Mouse (Mus musculus) embryo, embryonic 10.5 days (tissue): ENCODE results near the gene Pgrmc2.

ENCODE experiments used
- DNase-seq: peaks from one replicate; pipeline ENCODE4 v3.0.0-alpha.2; 2015; ENCODE audit warnings: low spot score

The Pgrmc2 gene

GRCm38 (mm10) chr3:41082885-41083789 is at the start of gene Pgrmc2:
TSS of gene Pgrmc2 (minus strand) at chr3:41083046.
- peak; percentile 96 for DNase-seq

- DNase-seq: no peak
These were observed 41.1 kb upstream of the Pgrmc2 start for GRCm38 (mm10) chr3:41124000-41124294.

GRCm38 (mm10) chr3:41123190-41123999 is 40.5 kb upstream of the Pgrmc2 start:
- no peak for DNase-seq

GRCm38 (mm10) chr3:41118173-41118572 is 35.3 kb upstream of the Pgrmc2 start:
- DNase-seq: no peak

GRCm38 (mm10) chr3:41117447-41117846 is 34.6 kb upstream of the Pgrmc2 start:
- no peak for DNase-seq

GRCm38 (mm10) chr3:41113186-41113585 is 30.3 kb upstream of the Pgrmc2 start:
- no peak for DNase-seq

GRCm38 (mm10) chr3:41108306-41108785 is 25.5 kb upstream of the Pgrmc2 start:
- peak; percentile 17 for DNase-seq

- peak; percentile 7 for DNase-seq
These were observed 24.9 kb upstream of the Pgrmc2 start for GRCm38 (mm10) chr3:41107600-41108305.

- DNase-seq: no peak
These were observed 19.1 kb upstream of the Pgrmc2 start for GRCm38 (mm10) chr3:41101905-41102304.

GRCm38 (mm10) chr3:41100157-41100556 is 17.3 kb upstream of the Pgrmc2 start:
- no peak for DNase-seq

GRCm38 (mm10) chr3:41099672-41100071 is 16.8 kb upstream of the Pgrmc2 start:
- no peak for DNase-seq

GRCm38 (mm10) chr3:41093210-41093609 is 10.4 kb upstream of the Pgrmc2 start:
- DNase-seq: no peak

- DNase-seq: no peak
These were observed 9.5 kb upstream of the Pgrmc2 start for GRCm38 (mm10) chr3:41092311-41092710.

GRCm38 (mm10) chr3:41090839-41091238 is 8.0 kb upstream of the Pgrmc2 start:
- DNase-seq: no peak

GRCm38 (mm10) chr3:41087071-41087470 is 4.2 kb upstream of the Pgrmc2 start:
- no peak for DNase-seq

- no peak for DNase-seq
These were observed 1.6 kb upstream of the Pgrmc2 start for GRCm38 (mm10) chr3:41084421-41084820.

- DNase-seq: peak; percentile 59
These were observed 905 bp upstream of the Pgrmc2 start for GRCm38 (mm10) chr3:41083790-41084112.

- DNase-seq: peak; percentile 46
These were observed 344 bp downstream of the Pgrmc2 start for GRCm38 (mm10) chr3:41082520-41082884.

- peak; percentile 67 for DNase-seq
These were observed 1.2 kb downstream of the Pgrmc2 start for GRCm38 (mm10) chr3:41081474-41082301.

GRCm38 (mm10) chr3:41080724-41081123 is 2.1 kb downstream of the Pgrmc2 start:
- DNase-seq: peak; percentile 31

- no peak for DNase-seq
These were observed 4.2 kb downstream of the Pgrmc2 start for GRCm38 (mm10) chr3:41078673-41079072.

- no peak for DNase-seq
These were observed 7.5 kb downstream of the Pgrmc2 start for GRCm38 (mm10) chr3:41075376-41075775.
